Mouse (Mus musculus): ENCODE measurements at regions not wholly inside any gene's neighbourhood (a gene's known extent, or its start where the extent isn't known, plus 50 kb on each side); places are given as distances from the start of the nearest gene placed in this dataset.
A peak's percentile ranks its signal among the peaks of the same experiment; 100 is the strongest.

- ATAC-seq (ENCODE audit: low FRiP score) (no peak), DNase-seq (ENCODE audit: low spot score) (no peak)
- Histone ChIP-seq H3K27me3 (ENCODE audit: control insufficient read depth, insufficient read depth, low read length) (no peaks in the 10 kb centered on the region), H3K36me3 (ENCODE audit: control insufficient read depth, insufficient read depth, low read length) (no peaks in the 10 kb centered on the region), H3K4me2 (replicated peaks; ENCODE audit: low read depth, low read length) (no peak overlapping the region), H3K4me1 (replicated peaks; ENCODE audit: control insufficient read depth, insufficient read depth, low read length) (no peaks in the 10 kb centered on the region), H3K9me3 (ENCODE audit: control insufficient read depth, low read length) (no peaks in the 10 kb centered on the region), H3K4me3 (ENCODE audit: low read depth, low read length) (no peak overlapping the region), H3K27ac (ENCODE audit: low read depth, low read length) (no peak overlapping the region), H3K9ac (ENCODE audit: low read depth, low read length) (no peak overlapping the region)
- 80% methylated on average over 6 of the region's 6 CpGs for WGBS
These were observed 180.1 kb upstream of the Vstm2b start for GRCm38 (mm10) chr7:40717991-40718390.

DNA sequence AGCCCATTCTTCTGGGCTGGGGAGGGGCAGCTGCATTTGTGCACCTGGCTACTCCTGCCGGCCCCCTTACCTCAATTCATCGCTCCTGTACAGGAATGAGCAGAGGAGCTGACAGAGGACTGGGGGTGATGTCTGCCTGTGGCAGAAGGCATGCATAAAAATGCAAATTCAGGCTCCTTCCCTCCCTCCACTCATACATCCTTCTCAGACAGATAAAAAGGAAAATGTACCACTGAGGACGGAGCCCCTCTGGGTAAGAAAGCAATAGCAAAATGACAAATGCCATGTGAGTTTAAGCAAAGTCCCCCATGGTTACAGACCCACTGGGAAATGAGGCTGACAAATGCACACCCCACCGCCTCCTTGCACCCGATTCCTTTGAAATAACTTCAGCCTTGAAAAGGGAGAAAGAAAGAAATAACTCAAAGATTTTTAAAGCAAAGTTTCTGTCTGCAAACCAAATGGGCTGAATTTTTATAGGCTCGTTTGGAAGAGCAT is 161.1 kb upstream of the Vstm2b start:
- H3K4me2 ChIP-seq (replicated peaks; ENCODE audit: low read depth, low read length) = no peak overlapping the region
- no peak overlapping the region for H3K27ac ChIP-seq (ENCODE audit: low read depth, low read length)
- no peaks in the 10 kb centered on the region for H3K9me3 ChIP-seq (ENCODE audit: control insufficient read depth, low read length)
- H3K27me3 ChIP-seq (ENCODE audit: control insufficient read depth, insufficient read depth, low read length) = no peaks in the 10 kb centered on the region
- ATAC-seq (ENCODE audit: low FRiP score) (no peak), DNase-seq (ENCODE audit: low spot score) (no peak)
- 60% methylated on average over 6 of the region's 6 CpGs for WGBS
- no peaks in the 10 kb centered on the region for H3K4me1 ChIP-seq (replicated peaks; ENCODE audit: control insufficient read depth, insufficient read depth, low read length)
- H3K36me3 ChIP-seq (ENCODE audit: control insufficient read depth, insufficient read depth, low read length) = no peaks in the 10 kb centered on the region
- H3K4me3 ChIP-seq (ENCODE audit: low read depth, low read length) = no peak overlapping the region
- no peak overlapping the region for H3K9ac ChIP-seq (ENCODE audit: low read depth, low read length)

DNA sequence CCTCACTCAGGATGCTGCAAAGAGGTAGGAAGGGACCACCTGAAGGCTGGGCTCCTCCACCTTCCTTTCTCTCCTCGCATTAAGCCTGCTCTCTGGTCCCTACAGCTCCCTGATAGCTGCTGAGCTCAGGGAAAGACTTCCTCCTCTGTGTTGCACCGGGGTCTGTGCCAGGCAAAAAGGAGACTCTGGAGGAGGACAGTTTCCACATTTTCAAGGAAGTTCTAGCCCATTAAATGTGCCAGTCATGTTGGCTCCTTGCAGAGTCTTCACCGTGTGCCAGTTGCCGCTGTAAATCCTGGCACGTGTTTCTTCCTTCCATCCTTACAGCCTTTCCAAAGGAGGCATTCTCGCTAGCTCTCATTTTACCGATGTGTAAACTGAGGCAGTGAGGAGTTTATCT is 160.6 kb upstream of the Vstm2b start:
- Histone ChIP-seq H3K36me3 (ENCODE audit: control insufficient read depth, insufficient read depth, low read length) (no peaks in the 10 kb centered on the region), H3K27ac (ENCODE audit: low read depth, low read length) (no peak overlapping the region), H3K9me3 (ENCODE audit: control insufficient read depth, low read length) (no peaks in the 10 kb centered on the region), H3K27me3 (ENCODE audit: control insufficient read depth, insufficient read depth, low read length) (no peaks in the 10 kb centered on the region), H3K9ac (ENCODE audit: low read depth, low read length) (no peak overlapping the region), H3K4me1 (replicated peaks; ENCODE audit: control insufficient read depth, insufficient read depth, low read length) (no peaks in the 10 kb centered on the region), H3K4me3 (ENCODE audit: low read depth, low read length) (no peak overlapping the region), H3K4me2 (replicated peaks; ENCODE audit: low read depth, low read length) (no peak overlapping the region)
- ATAC-seq (ENCODE audit: low FRiP score) = no peak
- no peak for DNase-seq (ENCODE audit: low spot score)
- 77% methylated on average over 7 of the region's 7 CpGs for WGBS

DNA sequence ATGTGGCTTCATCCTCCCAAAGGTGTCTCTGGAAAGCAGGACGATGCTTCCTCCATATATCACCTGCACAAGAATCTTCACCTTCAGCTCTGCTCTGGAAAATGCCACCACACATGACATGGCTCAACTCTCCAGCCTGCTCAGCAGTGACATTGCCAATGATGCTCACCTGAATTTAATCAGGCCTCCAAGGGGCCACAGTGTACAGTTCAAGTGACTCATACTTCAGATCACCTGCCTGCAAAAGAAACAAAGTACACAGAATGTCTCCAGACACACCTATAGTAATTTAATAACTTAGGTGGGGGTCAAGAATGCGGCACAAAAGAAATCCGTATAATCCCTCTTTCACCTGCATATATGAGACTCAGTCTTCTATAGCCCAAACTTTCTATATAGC is 160.0 kb upstream of the Vstm2b start:
- DNase-seq (ENCODE audit: low spot score) (no peak), ATAC-seq (ENCODE audit: low FRiP score) (no peak)
- Histone ChIP-seq H3K4me2 (replicated peaks; ENCODE audit: low read depth, low read length) (no peak overlapping the region), H3K27ac (ENCODE audit: low read depth, low read length) (no peak overlapping the region), H3K36me3 (ENCODE audit: control insufficient read depth, insufficient read depth, low read length) (no peaks in the 10 kb centered on the region), H3K27me3 (ENCODE audit: control insufficient read depth, insufficient read depth, low read length) (no peaks in the 10 kb centered on the region), H3K9ac (ENCODE audit: low read depth, low read length) (no peak overlapping the region), H3K9me3 (ENCODE audit: control insufficient read depth, low read length) (no peaks in the 10 kb centered on the region), H3K4me1 (replicated peaks; ENCODE audit: control insufficient read depth, insufficient read depth, low read length) (no peaks in the 10 kb centered on the region), H3K4me3 (ENCODE audit: low read depth, low read length) (no peak overlapping the region)
- 93% methylated on average over 3 of the region's 3 CpGs for WGBS

DNA sequence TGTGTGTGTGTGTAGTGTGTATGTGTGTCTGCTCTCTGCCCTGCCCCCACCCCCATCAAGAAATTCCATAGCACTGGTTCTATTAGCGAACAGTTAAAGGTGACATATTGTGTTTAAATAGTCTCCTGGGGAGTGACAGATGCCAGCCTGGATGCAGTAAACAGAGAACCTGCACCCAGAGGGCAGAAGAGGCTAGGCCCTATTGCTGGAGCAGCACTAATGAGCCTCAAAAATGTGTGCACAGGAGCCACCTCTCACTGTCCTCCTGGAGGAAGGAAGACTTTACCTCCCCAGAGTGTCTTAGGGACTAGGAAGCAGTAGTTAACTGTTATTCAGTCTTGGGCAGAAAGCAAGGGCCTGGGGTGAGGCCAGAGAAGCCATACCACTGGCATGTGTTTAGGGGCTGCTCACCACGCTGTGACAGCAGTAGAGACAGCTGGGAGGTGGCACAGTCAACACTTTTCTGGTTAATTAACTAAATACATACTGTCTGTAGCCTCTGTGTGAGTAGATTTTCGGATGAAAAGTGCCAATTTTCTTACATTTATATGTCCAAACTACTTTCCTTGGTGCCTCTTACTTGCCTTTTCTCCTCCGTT is 155.5 kb upstream of the Vstm2b start:
- WGBS = 69% methylated on average over 4 of the region's 4 CpGs
- DNase-seq (ENCODE audit: low spot score) (no peak), ATAC-seq (ENCODE audit: low FRiP score) (no peak)
- no peaks in the 10 kb centered on the region for H3K27me3 ChIP-seq (ENCODE audit: control insufficient read depth, insufficient read depth, low read length)
- no peak overlapping the region for H3K27ac ChIP-seq (ENCODE audit: low read depth, low read length)
- H3K4me3 ChIP-seq (ENCODE audit: low read depth, low read length) = no peak overlapping the region
- no peak overlapping the region for H3K4me2 ChIP-seq (replicated peaks; ENCODE audit: low read depth, low read length)
- no peaks in the 10 kb centered on the region for H3K36me3 ChIP-seq (ENCODE audit: control insufficient read depth, insufficient read depth, low read length)
- no peak overlapping the region for H3K9ac ChIP-seq (ENCODE audit: low read depth, low read length)
- no peaks in the 10 kb centered on the region for H3K9me3 ChIP-seq (ENCODE audit: control insufficient read depth, low read length)
- no peaks in the 10 kb centered on the region for H3K4me1 ChIP-seq (replicated peaks; ENCODE audit: control insufficient read depth, insufficient read depth, low read length)

DNA sequence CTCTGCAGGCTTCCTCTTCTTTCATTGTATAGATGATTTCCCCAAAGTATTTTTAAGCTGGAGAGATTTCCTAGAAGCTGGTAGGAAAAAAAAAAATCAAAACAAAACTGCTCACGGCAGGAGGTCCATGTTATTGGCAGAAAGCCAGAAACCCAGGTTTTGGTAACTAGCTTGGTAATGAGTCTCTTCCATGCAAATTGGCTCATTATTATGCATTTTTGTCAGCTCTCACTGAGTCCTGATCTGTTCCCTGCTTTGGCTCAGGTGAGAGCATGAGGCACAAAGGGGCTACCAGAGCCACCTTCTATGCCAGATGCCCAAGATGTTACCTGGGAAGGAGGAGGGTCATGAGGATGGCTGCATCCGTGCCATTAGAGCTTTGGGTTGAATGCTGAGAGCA is 146.3 kb upstream of the Vstm2b start:
- no peak overlapping the region for H3K4me2 ChIP-seq (replicated peaks; ENCODE audit: low read depth, low read length)
- H3K9me3 ChIP-seq (ENCODE audit: control insufficient read depth, low read length) = no peaks in the 10 kb centered on the region
- no peaks in the 10 kb centered on the region for H3K36me3 ChIP-seq (ENCODE audit: control insufficient read depth, insufficient read depth, low read length)
- H3K4me3 ChIP-seq (ENCODE audit: low read depth, low read length) = no peak overlapping the region
- no peak overlapping the region for H3K27ac ChIP-seq (ENCODE audit: low read depth, low read length)
- DNase-seq (ENCODE audit: low spot score) = no peak
- no peak for ATAC-seq (ENCODE audit: low FRiP score)
- no peaks in the 10 kb centered on the region for H3K4me1 ChIP-seq (replicated peaks; ENCODE audit: control insufficient read depth, insufficient read depth, low read length)
- no peaks in the 10 kb centered on the region for H3K27me3 ChIP-seq (ENCODE audit: control insufficient read depth, insufficient read depth, low read length)
- 76% methylated on average over 2 of the region's 2 CpGs for WGBS
- H3K9ac ChIP-seq (ENCODE audit: low read depth, low read length) = no peak overlapping the region

GRCm38 (mm10) chr7:40752195-40752594 is 145.9 kb upstream of the Vstm2b start:
- H3K4me1 ChIP-seq (replicated peaks; ENCODE audit: control insufficient read depth, insufficient read depth, low read length) = no peaks in the 10 kb centered on the region
- ATAC-seq (ENCODE audit: low FRiP score) = no peak
- no peak overlapping the region for H3K9ac ChIP-seq (ENCODE audit: low read depth, low read length)
- no peak overlapping the region for H3K4me3 ChIP-seq (ENCODE audit: low read depth, low read length)
- H3K9me3 ChIP-seq (ENCODE audit: control insufficient read depth, low read length) = no peaks in the 10 kb centered on the region
- no peak overlapping the region for H3K4me2 ChIP-seq (replicated peaks; ENCODE audit: low read depth, low read length)
- no peaks in the 10 kb centered on the region for H3K27me3 ChIP-seq (ENCODE audit: control insufficient read depth, insufficient read depth, low read length)
- no peaks in the 10 kb centered on the region for H3K36me3 ChIP-seq (ENCODE audit: control insufficient read depth, insufficient read depth, low read length)
- WGBS = 73% methylated on average over 3 of the region's 3 CpGs
- no peak overlapping the region for H3K27ac ChIP-seq (ENCODE audit: low read depth, low read length)
- DNase-seq (ENCODE audit: low spot score) = no peak

DNA sequence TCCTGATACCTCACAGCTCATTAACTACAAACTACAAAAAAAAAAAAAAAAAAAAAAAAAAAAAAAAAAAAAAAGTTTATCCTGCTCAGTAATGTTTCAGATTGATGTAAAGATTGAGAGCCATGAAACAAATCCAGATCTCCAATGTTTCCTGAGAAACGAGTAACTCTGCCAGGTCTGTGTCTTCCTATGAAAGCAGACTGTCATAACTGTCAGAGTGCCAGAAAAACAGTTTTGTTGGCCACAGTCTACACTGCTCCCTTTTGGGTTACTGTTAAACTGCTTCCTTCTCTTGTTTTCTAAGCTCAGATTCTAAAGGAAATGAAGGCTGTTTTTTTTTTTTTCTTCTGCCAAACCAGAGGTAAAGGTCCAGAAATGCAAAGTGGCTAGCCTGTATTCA is 144.6 kb upstream of the Vstm2b start:
- H3K4me2 ChIP-seq (replicated peaks; ENCODE audit: low read depth, low read length) = no peak overlapping the region
- no peak overlapping the region for H3K9ac ChIP-seq (ENCODE audit: low read depth, low read length)
- H3K4me1 ChIP-seq (replicated peaks; ENCODE audit: control insufficient read depth, insufficient read depth, low read length) = no peaks in the 10 kb centered on the region
- H3K36me3 ChIP-seq (ENCODE audit: control insufficient read depth, insufficient read depth, low read length) = no peaks in the 10 kb centered on the region
- ATAC-seq (ENCODE audit: low FRiP score) = no peak
- DNase-seq (ENCODE audit: low spot score) = no peak
- H3K27me3 ChIP-seq (ENCODE audit: control insufficient read depth, insufficient read depth, low read length) = no peaks in the 10 kb centered on the region
- WGBS = 70% methylated on average over 1 of the region's 1 CpGs
- no peak overlapping the region for H3K27ac ChIP-seq (ENCODE audit: low read depth, low read length)
- no peak overlapping the region for H3K4me3 ChIP-seq (ENCODE audit: low read depth, low read length)
- no peaks in the 10 kb centered on the region for H3K9me3 ChIP-seq (ENCODE audit: control insufficient read depth, low read length)

DNA sequence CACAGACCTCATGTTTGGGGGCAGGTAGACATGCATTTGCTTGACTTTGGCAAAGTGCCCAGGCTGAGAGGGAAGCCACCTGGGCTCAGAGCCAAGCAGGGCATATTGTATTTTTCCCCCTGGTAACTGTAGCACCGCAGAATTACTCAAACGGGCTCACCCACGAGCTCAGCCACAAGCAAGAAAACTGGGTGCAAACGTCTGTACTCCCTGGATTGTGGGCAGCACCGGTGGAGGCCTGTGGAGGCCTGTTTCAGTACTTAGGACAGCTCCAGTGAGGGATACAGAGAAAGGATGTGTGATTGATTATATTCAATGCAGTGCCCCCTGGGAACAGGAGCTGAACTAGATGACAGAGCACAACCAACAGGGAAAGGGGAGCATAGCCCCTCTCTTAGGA is 135.6 kb upstream of the Vstm2b start:
- Histone ChIP-seq H3K4me3 (ENCODE audit: low read depth, low read length) (no peak overlapping the region), H3K27ac (ENCODE audit: low read depth, low read length) (no peak overlapping the region), H3K9ac (ENCODE audit: low read depth, low read length) (no peak overlapping the region), H3K9me3 (ENCODE audit: control insufficient read depth, low read length) (no peaks in the 10 kb centered on the region), H3K36me3 (ENCODE audit: control insufficient read depth, insufficient read depth, low read length) (no peaks in the 10 kb centered on the region), H3K27me3 (ENCODE audit: control insufficient read depth, insufficient read depth, low read length) (no peaks in the 10 kb centered on the region), H3K4me2 (replicated peaks; ENCODE audit: low read depth, low read length) (no peak overlapping the region), H3K4me1 (replicated peaks; ENCODE audit: control insufficient read depth, insufficient read depth, low read length) (no peaks in the 10 kb centered on the region)
- 20% methylated on average over 5 of the region's 5 CpGs for WGBS
- DNase-seq (ENCODE audit: low spot score) (peak; percentile 45), ATAC-seq (ENCODE audit: low FRiP score) (no peak)

Measured in hindbrain, embryonic 11.5 days (tissue).